Mouse (Mus musculus): Measurements from ENCODE around the gene Pnpla3. TPM values are rescaled to one million over a fixed set of nuclear protein-coding genes. Genes with fewer than 3 reads are reported as not detected.
A peak's percentile ranks its signal among the peaks of the same experiment; 100 is the strongest.

The Pnpla3 gene
- total and polyA plus RNA-seq, 2 experiments, result 2.6 to 10.6 TPM

GRCm38 (mm10) chr15:84231113-84231712, 63.6 kb downstream of the Pnpla3 start:
- DNase-seq (ENCODE audit: extremely low read depth, low read depth, low spot score), result no peak
- Histone ChIP-seq H3K79me2 (ENCODE audit: control insufficient read depth, insufficient read depth, low read length) (no peaks in the 10 kb centered on the region), H3K36me3 (ENCODE audit: control insufficient read depth, insufficient read depth, low read length) (no peaks in the 10 kb centered on the region), H3K9ac (ENCODE audit: low read depth, low read length) (peak overlapping the region; percentile 54), H3K4me1 (ENCODE audit: control insufficient read depth, insufficient read depth, low read length) (0 out of 2 replicates have a peak, but pooled peaks cover 3% of the 10 kb centered on the region), H3K4me3 (ENCODE audit: insufficient read depth, low read depth, low read length) (peak overlapping the region; percentile 73), H3K27ac (replicated peaks; ENCODE audit: insufficient read depth, low read depth, low read length) (peak overlapping the region; percentile 42), H3K27me3 (ENCODE audit: control insufficient read depth, insufficient read depth, low read length) (no peaks in the 10 kb centered on the region)
- TF ChIP-seq POLR2A (IDR thresholded peaks at IDR 0.05; ENCODE audit: extremely low read depth, insufficient read depth, low read length), result no peak
- TF ChIP-seq CTCF (IDR thresholded peaks at IDR 0.05; ENCODE audit: low read depth, low read length), result no peak
- 15% methylated on average over 16 of the region's 16 CpGs for WGBS

GRCm38 (mm10) chr15:84231721-84232561, 64.3 kb downstream of the Pnpla3 start, which contains the start of gene Parvb:
Gene Parvb, plus strand, starts transcription at chr15:84232043.
- Histone ChIP-seq H3K27me3 (ENCODE audit: control insufficient read depth, insufficient read depth, low read length) (no peaks in the 10 kb centered on the region), H3K79me2 (ENCODE audit: control insufficient read depth, insufficient read depth, low read length) (no peaks in the 10 kb centered on the region), H3K4me3 (ENCODE audit: insufficient read depth, low read depth, low read length) (peak within 1 kb of the TSS; percentile 73), H3K27ac (replicated peaks; ENCODE audit: insufficient read depth, low read depth, low read length) (peak within 1 kb of the TSS; percentile 42), H3K9ac (ENCODE audit: low read depth, low read length) (peak within 1 kb of the TSS; percentile 67), H3K4me1 (ENCODE audit: control insufficient read depth, insufficient read depth, low read length) (0 out of 2 replicates have a peak, but pooled peaks cover 3% of the 10 kb centered on the region), H3K36me3 (ENCODE audit: control insufficient read depth, insufficient read depth, low read length) (no peaks in the 10 kb centered on the region)
- no peak for TF ChIP-seq CTCF (IDR thresholded peaks at IDR 0.05; ENCODE audit: low read depth, low read length)
- no peak for TF ChIP-seq POLR2A (IDR thresholded peaks at IDR 0.05; ENCODE audit: extremely low read depth, insufficient read depth, low read length)
- no peak for DNase-seq (ENCODE audit: extremely low read depth, low read depth, low spot score)
- 3% methylated on average over 53 of the region's 53 CpGs for WGBS

- no peaks in the 10 kb centered on the region for H3K79me2 ChIP-seq (ENCODE audit: control insufficient read depth, insufficient read depth, low read length)
- H3K36me3 ChIP-seq (ENCODE audit: control insufficient read depth, insufficient read depth, low read length), result no peaks in the 10 kb centered on the region
- no peak for DNase-seq (ENCODE audit: extremely low read depth, low read depth, low spot score)
- no peak overlapping the region for H3K9ac ChIP-seq (ENCODE audit: low read depth, low read length)
- 0 out of 2 replicates have a peak, but pooled peaks cover 3% of the 10 kb centered on the region for H3K4me1 ChIP-seq (ENCODE audit: control insufficient read depth, insufficient read depth, low read length)
- 45% methylated on average over 8 of the region's 8 CpGs for WGBS
- no peak overlapping the region for H3K4me3 ChIP-seq (ENCODE audit: insufficient read depth, low read depth, low read length)
- H3K27ac ChIP-seq (replicated peaks; ENCODE audit: insufficient read depth, low read depth, low read length), result no peak overlapping the region
- TF ChIP-seq CTCF (IDR thresholded peaks at IDR 0.05; ENCODE audit: low read depth, low read length) (no peak), POLR2A (IDR thresholded peaks at IDR 0.05; ENCODE audit: extremely low read depth, insufficient read depth, low read length) (no peak)
- H3K27me3 ChIP-seq (ENCODE audit: control insufficient read depth, insufficient read depth, low read length), result no peaks in the 10 kb centered on the region
Observed at GRCm38 (mm10) chr15:84232609-84233008, 65.0 kb downstream of the Pnpla3 start.

GRCm38 (mm10) chr15:84234794-84235581, 67.4 kb downstream of the Pnpla3 start:
- Histone ChIP-seq H3K4me3 (ENCODE audit: insufficient read depth, low read depth, low read length) (no peak overlapping the region), H3K27ac (replicated peaks; ENCODE audit: insufficient read depth, low read depth, low read length) (peak overlapping the region; percentile 31), H3K36me3 (ENCODE audit: control insufficient read depth, insufficient read depth, low read length) (no peaks in the 10 kb centered on the region), H3K79me2 (ENCODE audit: control insufficient read depth, insufficient read depth, low read length) (no peaks in the 10 kb centered on the region), H3K27me3 (ENCODE audit: control insufficient read depth, insufficient read depth, low read length) (no peaks in the 10 kb centered on the region), H3K9ac (ENCODE audit: low read depth, low read length) (no peak overlapping the region), H3K4me1 (ENCODE audit: control insufficient read depth, insufficient read depth, low read length) (peaks cover 3% of the 10 kb centered on the region; the same call in 1 of the 2 replicates)
- TF ChIP-seq POLR2A (IDR thresholded peaks at IDR 0.05; ENCODE audit: extremely low read depth, insufficient read depth, low read length) (no peak), CTCF (IDR thresholded peaks at IDR 0.05; ENCODE audit: low read depth, low read length) (no peak)
- no peak for DNase-seq (ENCODE audit: extremely low read depth, low read depth, low spot score)
- 86% methylated on average over 7 of the region's 7 CpGs for WGBS

GRCm38 (mm10) chr15:84235646-84236045, 68.0 kb downstream of the Pnpla3 start:
- peak; percentile 43 for DNase-seq (ENCODE audit: extremely low read depth, low read depth, low spot score)
- Histone ChIP-seq H3K36me3 (ENCODE audit: control insufficient read depth, insufficient read depth, low read length) (no peaks in the 10 kb centered on the region), H3K4me1 (ENCODE audit: control insufficient read depth, insufficient read depth, low read length) (peaks cover 3% of the 10 kb centered on the region; the same call in 1 of the 2 replicates), H3K27me3 (ENCODE audit: control insufficient read depth, insufficient read depth, low read length) (no peaks in the 10 kb centered on the region), H3K9ac (ENCODE audit: low read depth, low read length) (no peak overlapping the region), H3K4me3 (ENCODE audit: insufficient read depth, low read depth, low read length) (no peak overlapping the region), H3K79me2 (ENCODE audit: control insufficient read depth, insufficient read depth, low read length) (no peaks in the 10 kb centered on the region), H3K27ac (replicated peaks; ENCODE audit: insufficient read depth, low read depth, low read length) (0 out of 2 replicates have a peak overlapping the region, but pooled peaks have one; percentile 27)
- 76% methylated on average over 7 of the region's 7 CpGs for WGBS
- TF ChIP-seq CTCF (IDR thresholded peaks at IDR 0.05; ENCODE audit: low read depth, low read length), result no peak

Other genes starting within 250 kb of the Pnpla3 start
- not detected in 2 replicates for gene Efcab6, start 102.5 kb upstream of the Pnpla3 start, total RNA-seq (2014; rRNA removed)
- gene Efcab6, start 102.5 kb upstream of the Pnpla3 start, polyA plus RNA-seq (2012; rRNA removed), result not detected in 2 replicates
- gene Sult4a1, start 62.1 kb upstream of the Pnpla3 start, total RNA-seq (2014; rRNA removed), result 0.13 TPM in 1 of 2 replicates, not detected in the other
- 0.06 TPM in 1 of 2 replicates, not detected in the other for gene Sult4a1, start 62.1 kb upstream of the Pnpla3 start, polyA plus RNA-seq (2012; rRNA removed)
- 0.07 and 0.28 TPM in 2 replicates for gene Pnpla5, start 44.7 kb upstream of the Pnpla3 start, total RNA-seq (2014; rRNA removed)
- gene Pnpla5, start 44.7 kb upstream of the Pnpla3 start, polyA plus RNA-seq (2012; rRNA removed), result 0.13 TPM in 1 of 2 replicates, not detected in the other
- gene Samm50, start 24.4 kb downstream of the Pnpla3 start, total RNA-seq (2014; rRNA removed), result 46.4 and 58.3 TPM in 2 replicates
- 8.8 and 11.5 TPM in 2 replicates for gene Samm50, start 24.4 kb downstream of the Pnpla3 start, polyA plus RNA-seq (2012; rRNA removed)
- gene Parvb, start 64.2 kb downstream of the Pnpla3 start, total RNA-seq (2014; rRNA removed), result 0.55 and 0.94 TPM in 2 replicates
- 1.4 and 2.0 TPM in 2 replicates for gene Parvb, start 64.2 kb downstream of the Pnpla3 start, polyA plus RNA-seq (2012; rRNA removed)
- gene Parvg, start 156.2 kb downstream of the Pnpla3 start, total RNA-seq (2014; rRNA removed), result 0.74 and 1.3 TPM in 2 replicates
- 0.85 and 0.95 TPM in 2 replicates for gene Parvg, start 156.2 kb downstream of the Pnpla3 start, polyA plus RNA-seq (2012; rRNA removed)

Measured in liver, adult 2 months (tissue).